Mouse (Mus musculus) liver, embryonic 14.5 days (tissue): ENCODE data around the gene Atn1.
"Not testable (repeated sequence)": the region's sequence is repeated elsewhere in the genome, so short reads cannot be mapped to it uniquely, and the experiment has no call there.

Experiments used
- CTCF ChIP-seq: IDR thresholded peaks from 2 replicates; pipeline ENCODE4 v1.5.1; 2016; ENCODE audit warnings: antibody characterized with exemption, low read depth, control low read depth
- EP300 ChIP-seq: IDR thresholded peaks from 2 replicates; pipeline ENCODE4 v1.6.1; 2016; ENCODE audit warnings: antibody characterized with exemption, low read depth

DNA sequence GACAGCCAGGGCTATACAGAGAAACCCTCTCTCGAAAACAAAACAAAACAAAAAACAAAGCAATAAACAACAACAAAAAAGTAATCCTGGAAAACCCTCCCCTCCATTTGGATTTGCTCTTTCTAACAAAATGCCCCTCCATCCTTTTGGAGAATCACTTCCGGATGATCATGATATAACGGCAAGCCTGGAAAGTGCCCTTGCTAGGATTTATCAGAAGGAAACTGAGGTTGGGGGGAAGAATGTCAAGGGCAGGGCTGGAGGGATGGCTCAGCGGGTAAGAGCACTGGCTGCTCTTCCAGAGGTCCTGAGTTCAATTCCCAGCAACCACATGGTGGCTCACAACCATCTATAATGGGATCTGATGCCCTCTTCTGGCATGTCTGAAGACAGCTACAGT, 47.4 kb upstream of the Atn1 start:
- TF ChIP-seq CTCF, EP300: not testable (repeated sequence)
